Mouse (Mus musculus): Measurements from ENCODE around the gene Rars.
"Not testable (repeated sequence)": the region's sequence is repeated elsewhere in the genome, so short reads cannot be mapped to it uniquely, and the experiment has no call there.

The Rars gene

DNA sequence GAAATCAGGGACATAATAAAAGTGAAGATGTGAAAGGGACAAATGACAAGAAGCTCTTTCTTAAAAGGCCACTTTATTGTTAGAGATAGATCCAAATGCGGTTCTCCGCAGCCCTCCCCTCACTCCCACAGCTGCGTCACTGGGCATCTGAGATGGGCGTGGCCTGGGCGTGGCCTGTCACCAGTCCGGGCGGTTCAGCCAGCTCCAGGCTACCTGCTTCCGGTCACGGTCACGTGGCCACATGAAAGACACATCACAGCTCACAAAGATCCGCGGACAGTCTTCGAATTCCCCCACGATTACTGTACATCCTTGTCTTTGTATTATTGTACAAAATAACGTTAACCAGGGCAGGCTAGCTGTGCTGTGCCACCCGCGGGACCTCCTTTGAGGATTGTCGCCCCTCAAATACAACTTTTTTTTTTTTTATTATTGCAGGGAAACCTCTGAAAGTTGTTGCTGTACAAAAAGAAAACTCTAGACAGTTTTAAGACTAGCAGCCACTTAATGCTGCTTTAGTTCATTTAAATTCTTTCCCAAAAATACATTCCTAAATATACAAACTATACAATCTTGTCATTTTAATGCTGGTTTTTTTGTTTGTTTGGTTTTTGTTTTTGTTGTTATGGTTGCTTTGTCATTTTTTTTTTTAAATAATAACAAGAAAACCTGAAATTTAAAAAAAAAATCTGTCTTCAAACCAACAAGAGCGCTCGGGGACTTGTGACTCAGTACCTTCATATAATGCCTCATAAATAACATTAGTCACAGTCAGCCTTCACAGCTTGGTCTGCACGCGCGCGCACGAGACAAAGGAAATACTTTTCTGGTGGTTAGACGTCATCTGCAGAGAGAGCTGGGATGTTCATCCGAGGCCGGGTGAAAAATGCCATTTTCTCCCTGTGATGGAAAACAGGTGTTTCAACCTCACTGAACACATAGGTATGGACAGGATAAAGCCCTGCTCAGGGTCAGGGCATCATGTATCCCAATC is 4.3 kb upstream of the Rars start:
- DNase-seq (ENCODE audit: low read depth), result peak; percentile 75

DNA sequence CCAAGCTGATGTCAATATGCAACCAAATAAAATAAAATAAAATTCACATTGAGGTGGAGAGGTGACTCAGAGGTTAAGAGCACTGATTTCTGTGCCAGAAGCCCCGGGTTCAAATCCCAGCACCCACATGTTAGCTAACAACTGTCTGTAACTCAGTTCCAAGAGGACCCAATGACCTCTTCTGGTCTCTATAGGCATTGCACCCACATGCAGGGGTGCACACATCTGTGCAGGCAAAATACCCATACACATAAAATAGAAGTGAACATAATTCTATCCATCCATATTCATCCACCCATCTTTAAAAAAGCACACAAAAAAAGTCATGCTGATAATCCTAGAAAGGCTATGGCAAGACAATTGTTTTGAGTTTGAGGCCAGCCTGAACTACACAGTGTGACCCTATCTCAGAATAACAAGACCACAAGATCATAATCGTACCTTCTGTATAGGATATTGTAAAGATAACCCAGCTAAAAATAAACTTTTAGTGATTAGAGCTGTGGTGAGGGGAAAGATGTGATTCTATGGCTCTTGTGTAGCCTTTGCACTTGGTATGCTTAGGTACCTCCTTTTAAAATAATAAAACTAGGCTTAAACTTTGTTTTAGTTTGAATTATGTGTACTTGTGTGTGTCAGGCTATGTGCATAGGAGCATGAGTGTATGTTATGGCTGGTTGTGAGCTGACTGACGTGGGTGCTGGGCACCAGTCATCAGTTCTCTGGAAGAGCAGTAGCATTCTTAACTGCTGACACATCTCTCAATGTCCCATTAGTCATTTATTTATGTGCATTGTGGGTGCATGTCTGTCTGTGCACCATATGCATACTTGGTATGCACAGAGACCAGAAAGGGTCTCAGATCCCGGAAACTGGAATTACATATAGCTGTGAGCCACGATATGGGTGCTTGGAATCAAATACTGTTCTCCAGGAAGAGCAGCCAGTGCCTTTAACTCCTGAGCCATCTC is 3.1 kb upstream of the Rars start:
- no peak for DNase-seq (ENCODE audit: low read depth)

DNA sequence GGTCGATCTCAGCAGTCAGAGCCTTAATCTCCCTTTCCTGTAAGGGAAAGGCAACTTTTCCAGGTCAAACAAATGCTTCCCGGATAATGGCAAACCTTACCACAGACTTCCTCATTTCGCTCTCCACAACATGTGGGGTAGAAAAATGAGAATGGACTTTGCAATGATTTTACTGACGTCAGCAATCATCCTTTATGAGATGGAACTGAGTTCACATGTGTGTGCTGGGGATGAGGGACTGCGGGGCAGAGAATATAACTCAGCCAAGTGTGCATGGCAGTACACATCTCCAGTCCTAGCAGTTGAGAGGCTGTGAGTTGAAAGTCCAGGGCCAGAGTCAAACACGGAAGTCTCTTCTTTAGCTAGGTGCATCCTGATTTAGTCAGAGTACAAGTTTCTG is 1.0 kb downstream of the Rars start:
- DNase-seq (ENCODE audit: low read depth), result no peak

DNA sequence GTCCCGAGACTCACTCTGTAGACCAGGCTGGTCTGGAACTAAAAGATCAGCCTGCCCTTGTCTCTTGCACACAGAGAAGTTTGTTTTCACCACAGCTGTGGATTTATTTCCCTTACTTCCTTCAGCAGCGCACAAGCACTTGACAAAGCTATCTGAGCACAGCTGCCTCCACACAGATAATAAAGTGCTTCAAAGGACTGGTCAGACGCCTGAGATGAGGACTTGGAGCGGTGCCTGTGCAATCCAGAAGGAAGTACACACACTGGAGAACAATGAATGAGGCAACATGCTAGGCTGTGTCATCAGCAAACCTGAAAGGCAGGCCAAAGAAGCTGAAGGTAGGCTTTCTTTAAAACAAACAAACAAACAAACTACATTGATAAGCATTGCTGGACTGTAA is 2.2 kb downstream of the Rars start:
- no peak for DNase-seq (ENCODE audit: low read depth)

- no peak for DNase-seq (ENCODE audit: low read depth)
Observed at GRCm38 (mm10) chr11:35827714-35828113, 6.6 kb downstream of the Rars start.

GRCm38 (mm10) chr11:35816316-35816715 is 18.0 kb downstream of the Rars start:
- DNase-seq (ENCODE audit: low read depth), result no peak

DNA sequence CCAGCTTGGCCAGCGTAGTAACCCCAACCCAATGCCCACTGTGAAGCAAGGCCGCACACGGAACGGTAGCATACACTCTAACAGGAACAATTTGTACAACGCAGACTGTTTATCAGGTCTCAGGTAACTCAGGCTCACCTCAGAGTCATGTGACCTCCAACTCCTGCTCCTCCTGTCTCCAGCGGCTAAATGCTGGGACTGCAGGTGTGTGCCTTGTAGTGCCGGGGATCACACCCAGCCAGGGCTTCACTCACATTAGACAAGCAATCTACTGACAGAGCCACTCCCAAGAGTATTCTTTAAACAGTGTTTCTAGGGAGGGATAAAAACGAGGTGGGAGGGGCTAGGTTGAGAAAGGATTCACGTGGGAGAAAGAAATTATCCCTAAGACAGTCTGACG is 22.8 kb downstream of the Rars start:
- DNase-seq (ENCODE audit: low read depth), result no peak

GRCm38 (mm10) chr11:35801332-35801731 is 33.0 kb downstream of the Rars start:
- DNase-seq (ENCODE audit: low read depth), result no peak

GRCm38 (mm10) chr11:35798874-35799273 is 35.4 kb downstream of the Rars start, which contains the start of gene Fbll1:
Fbll1 (minus strand) TSS chr11:35798884.
- peak; percentile 41 for DNase-seq (ENCODE audit: low read depth)

DNA sequence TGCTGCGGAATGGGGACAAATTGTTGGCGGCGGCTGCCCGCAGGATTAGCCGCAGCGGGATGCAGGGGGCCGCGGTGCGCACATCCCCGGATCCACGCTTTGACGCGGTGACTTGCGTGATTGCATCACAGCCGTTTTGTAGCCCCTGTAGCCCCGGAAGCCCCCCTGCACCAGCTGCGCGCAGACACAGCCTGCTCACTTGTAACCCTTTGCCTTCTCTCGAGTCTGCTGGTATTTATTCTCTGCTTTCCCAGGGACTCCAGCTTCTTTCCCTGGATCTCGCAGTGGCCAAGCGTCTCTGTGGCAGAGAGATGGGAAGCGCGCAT is 35.8 kb downstream of the Rars start:
- no peak for DNase-seq (ENCODE audit: low read depth)

DNA sequence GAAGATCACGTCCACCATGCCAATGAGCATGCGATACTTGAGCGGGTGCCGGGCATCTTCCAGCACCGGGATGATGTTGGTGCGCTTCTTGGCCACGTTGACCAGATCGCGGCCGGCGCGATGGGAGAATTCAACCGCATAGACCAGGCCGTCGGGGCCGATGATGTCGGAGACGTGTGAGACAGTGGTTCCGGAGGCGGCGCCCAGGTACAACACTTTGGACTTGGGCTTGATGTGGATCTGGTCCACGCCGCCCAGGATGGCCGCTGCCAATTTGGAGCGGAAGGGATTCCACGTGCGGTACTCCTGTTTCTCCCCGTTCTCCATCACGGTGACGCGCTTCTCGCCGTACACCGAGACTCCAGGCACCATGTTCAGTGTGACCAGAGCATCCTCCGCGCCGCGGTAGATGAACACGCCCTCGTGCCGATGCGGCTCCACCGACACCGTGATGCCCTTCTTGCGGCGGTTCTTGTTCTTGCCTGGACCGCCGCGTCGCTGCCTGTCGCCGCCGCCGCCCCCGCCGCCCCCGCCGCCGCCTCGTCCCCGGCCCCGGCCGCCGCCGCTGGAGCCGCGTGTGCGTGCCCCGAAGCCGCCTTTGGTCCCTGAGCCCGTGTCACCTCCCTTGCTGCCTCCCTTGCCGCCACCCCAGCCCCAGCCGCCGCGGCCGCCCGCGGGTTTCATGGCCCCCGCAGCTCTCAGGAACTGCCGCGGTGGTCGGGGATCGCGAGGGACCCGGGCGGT is 36.4 kb downstream of the Rars start:
- no peak for DNase-seq (ENCODE audit: low read depth)

DNA sequence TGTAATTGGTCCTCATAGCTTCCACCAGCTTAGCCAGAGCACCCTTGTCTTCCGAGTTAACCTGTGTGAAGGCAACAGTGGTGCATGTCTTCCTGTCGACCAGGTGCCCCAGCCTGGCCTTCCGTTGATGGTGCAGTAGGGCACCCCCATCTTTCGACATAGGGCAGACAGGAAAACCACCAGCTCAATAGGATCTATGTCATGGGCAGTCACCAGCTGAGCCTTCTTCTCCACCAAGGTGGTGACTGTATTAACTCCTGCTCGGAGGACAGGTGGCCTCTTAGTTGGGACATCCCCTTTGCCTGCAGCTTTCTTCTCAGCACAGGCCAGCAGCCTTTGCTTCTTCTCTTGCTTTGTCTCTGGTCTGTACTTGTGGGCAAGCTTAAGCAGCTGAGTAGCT is 41.5 kb downstream of the Rars start:
- not testable (repeated sequence) for DNase-seq (ENCODE audit: low read depth)

GRCm38 (mm10) chr11:35788443-35788842 is 45.9 kb downstream of the Rars start:
- no peak for DNase-seq (ENCODE audit: low read depth)

DNA sequence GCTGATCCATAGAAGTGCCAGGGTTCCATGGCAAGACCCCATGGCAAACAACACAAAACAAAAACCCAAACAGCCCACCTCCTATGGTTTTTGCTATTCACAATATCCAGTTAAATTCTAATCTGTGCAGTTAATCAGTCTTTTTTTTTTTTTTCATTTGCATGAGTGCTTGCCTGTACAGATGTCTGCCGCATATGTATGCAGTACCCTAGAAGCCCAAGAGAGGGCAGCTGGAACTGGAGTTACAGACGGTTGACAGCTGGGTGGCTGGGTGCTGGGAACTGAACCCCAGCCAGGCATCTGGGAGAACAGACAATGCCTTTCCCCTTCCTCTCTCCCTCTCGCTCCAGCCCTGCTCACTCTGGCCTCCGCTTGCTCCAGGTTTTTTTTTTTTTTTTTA is 49.8 kb downstream of the Rars start:
- no peak for DNase-seq (ENCODE audit: low read depth)

DNA sequence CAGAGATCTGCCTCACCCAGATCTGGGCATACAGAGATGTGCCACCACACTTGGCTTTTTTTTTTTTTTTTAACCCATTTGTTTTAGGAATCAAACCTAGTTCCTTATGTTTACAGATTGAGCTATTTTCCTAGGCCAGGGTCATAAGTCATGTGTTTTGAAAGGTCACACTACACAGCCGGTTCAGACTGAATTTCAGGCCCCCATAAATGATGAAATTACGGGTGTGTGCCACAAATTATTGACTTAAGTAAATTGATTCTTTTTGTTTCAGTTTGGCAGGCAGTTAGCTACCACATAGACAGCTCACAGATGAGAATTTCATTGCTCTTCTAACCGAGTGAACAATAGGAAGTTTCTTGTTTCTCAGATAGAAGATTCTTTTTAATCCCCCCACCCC is 50.3 kb downstream of the Rars start:
- DNase-seq (ENCODE audit: low read depth), result no peak

- no peak for DNase-seq (ENCODE audit: low read depth)
Observed at GRCm38 (mm10) chr11:35783038-35783437, 51.3 kb downstream of the Rars start.

- DNase-seq (ENCODE audit: low read depth), result no peak
Observed at GRCm38 (mm10) chr11:35782444-35782843, 51.9 kb downstream of the Rars start.

DNA sequence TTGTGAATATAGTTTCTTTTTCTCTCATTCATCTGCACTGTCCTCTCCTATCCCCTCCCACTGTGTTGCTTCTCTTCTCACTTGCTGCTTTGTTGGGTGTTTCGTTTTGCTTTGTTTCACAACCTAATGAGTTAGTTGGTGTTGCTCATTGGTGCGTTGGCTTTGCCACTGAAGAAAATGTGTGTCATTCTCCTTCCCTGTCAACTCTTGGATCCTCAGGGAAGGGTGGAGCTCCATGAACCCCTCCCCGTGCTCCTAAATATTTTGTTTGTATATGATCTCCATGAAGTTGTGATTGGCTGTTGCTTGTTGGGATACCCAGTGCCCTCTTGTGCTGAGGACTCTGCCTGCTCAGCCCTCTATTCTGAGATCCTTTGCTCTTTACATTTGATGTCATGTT is 54.0 kb downstream of the Rars start:
- DNase-seq (ENCODE audit: low read depth), result no peak

DNA sequence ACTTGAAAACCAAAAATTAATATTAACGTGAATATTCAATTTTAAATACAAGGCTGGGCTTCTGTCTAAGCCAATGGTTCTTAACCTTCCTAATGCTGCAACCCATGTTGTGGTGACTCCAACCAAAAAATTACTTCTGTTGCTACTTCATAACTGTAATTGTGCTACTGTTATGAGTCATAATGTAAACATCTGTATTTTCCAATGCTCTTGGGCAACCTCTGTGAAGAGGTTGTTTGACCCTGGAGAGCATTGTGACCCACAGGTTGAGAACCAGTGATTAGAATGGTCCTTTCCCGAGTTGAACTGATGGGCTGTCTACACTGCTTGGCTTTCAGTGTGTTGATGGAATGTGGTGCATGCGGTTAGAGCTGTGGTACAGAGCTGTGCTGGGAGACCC is 57.9 kb downstream of the Rars start:
- DNase-seq (ENCODE audit: low read depth), result no peak

DNA sequence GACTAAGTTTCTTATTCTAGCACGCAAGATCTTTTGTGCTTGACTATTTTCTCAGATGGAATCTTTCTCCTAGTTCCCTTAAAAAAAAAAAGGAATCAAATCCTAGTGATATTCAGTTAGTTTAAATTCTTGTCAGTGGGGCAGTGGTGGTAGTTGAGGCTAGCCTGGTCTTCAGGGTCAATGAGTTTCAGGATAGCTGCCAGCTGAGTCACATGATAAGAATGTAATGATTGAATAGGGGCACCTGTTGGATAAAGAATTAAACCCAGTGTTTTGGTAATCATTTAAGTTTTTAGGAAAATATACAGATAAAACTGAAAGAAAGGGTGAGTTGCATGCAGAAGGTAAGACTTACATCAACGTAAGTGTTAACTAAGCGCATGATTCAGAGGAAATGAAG is 58.7 kb downstream of the Rars start:
- DNase-seq (ENCODE audit: low read depth), result no peak

DNA sequence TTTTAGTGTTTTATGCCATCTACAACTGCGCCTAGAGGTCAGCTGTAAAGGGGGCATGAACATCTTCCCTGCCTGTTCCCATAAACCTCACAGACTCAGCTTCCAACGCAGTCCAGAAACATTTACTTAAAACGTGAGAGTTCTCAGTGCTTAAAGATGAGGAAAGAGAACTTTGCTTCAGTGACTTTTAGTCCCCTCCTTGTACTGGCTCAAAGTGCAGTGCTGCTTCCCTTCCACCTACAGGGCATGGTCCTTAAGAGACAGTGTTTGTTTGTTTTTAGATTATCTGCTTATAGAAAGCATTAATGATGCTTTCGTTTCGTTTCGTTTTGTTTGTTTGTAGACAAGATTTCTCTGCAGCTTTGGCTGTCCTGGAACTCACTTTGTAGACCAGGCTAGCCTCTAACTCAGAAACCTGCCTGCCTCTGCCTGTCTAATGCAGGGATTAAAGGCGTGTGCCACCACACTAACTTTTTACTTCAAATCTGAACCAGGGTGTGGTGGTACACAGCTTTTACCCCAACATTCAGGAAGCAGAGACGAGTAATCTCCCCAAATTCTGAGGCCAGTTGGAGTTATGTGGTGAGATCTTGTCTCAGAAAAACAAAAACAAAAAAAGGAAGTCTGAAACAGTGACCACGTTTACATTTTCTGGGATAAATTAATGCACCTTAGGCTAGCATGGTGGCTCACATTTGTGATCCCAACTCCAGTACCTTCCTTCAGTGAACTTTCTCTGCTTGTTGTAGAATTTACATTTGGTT is 63.4 kb downstream of the Rars start:
- no peak for DNase-seq (ENCODE audit: low read depth)

All from c-Kit-positive CD71-positive TER-119-negative erythroid progenitor cells, embryonic 14.5 days (primary cell).